Mouse (Mus musculus): Measurements from ENCODE around the gene Sptb.

DNA sequence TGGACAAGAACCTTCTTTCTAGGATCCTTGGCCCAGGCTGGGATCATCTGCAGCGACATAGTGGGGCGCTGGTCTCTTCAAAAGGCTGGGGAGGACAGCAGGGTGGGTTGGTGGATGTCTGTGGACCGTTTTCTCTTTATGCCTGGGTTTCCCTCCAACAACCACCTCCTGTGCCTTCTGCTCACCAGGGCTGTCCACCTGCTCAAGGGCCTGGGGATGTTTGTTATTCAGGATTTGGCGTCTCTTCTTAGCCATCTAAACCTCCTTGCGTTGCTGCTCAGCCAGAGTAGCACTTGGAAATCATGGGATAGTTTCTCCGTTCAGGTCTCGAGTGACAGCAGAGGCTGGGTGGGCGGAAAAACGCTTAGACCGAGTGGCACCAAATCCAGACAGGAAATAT lies 144.1 kb downstream of the Sptb start:
- TF ChIP-seq GATA1 (IDR thresholded peaks at IDR 0.05; ENCODE audit: borderline replicate concordance, low read length), result no peak
- no peak for TF ChIP-seq FLI1 (IDR thresholded peaks at IDR 0.05; ENCODE audit: low read length)
